Mouse (Mus musculus) C2C12 (cell line): ENCODE results near the gene Gosr1.

Experiments used
- CTCF ChIP-seq: IDR thresholded peaks from one replicate; pipeline ENCODE4 v1.5.1; 2011; ENCODE audit not compliant: control insufficient read depth, insufficient read depth, insufficient read length
- MYOD1 ChIP-seq: IDR thresholded peaks from one replicate; pipeline ENCODE4 v1.6.1; 2011; ENCODE audit warnings: low read depth; ENCODE audit not compliant: control insufficient read depth, insufficient read length
- USF1 ChIP-seq: IDR thresholded peaks from one replicate; pipeline ENCODE4 v1.6.1; 2011; ENCODE audit warnings: low read depth, mild to moderate bottlenecking, control low read depth, moderate library complexity

GRCm38 (mm10) chr11:76775533-76775932 lies 12.2 kb upstream of the Gosr1 start:
- TF ChIP-seq USF1 (no peak), MYOD1 (no peak), CTCF (no peak)
